In genomic region chr2:20523636-20524035, GRCm38 (mm10) we compare ENCODE assay signal across 16 mouse cellular contexts.
DNase-seq lines count a peak whose midpoint lies in the region; ATAC-seq lines count a peak whose summit lies in the region.
"Had no signal": no experiment of that assay in that cellular context is flagged by ENCODE, and none has a peak within 500 bp of the region (broad histone marks: within the 10 kb centered on the region; RNA-seq: fewer than 3 reads in every experiment).

No protein-coding gene starts in this region.

- 0 out of 2 replicates have a peak overlapping the region, but pooled peaks have one; percentile 6 for H3K27ac ChIP-seq in forebrain, embryonic 15.5 days (replicated peaks)
- no peak overlapping the region for H3K27ac ChIP-seq in forebrain, embryonic 13.5 days
- H3K27ac ChIP-seq in hindbrain, embryonic 14.5 days, result no peak overlapping the region
- no peak overlapping the region for H3K27ac ChIP-seq in hindbrain, embryonic 10.5 days
- no peak overlapping the region for H3K27ac ChIP-seq in midbrain, embryonic 11.5 days (ENCODE audit: low read depth, low read length)
- no peak overlapping the region for H3K27ac ChIP-seq in midbrain, embryonic 10.5 days (replicated peaks)
- H3K27ac ChIP-seq: embryonic facial prominence, embryonic 10.5 days; heart, embryonic 13.5 days; hindbrain, embryonic 12.5 days; hindbrain, postnatal 0 days had no signal

- DNase-seq in hindbrain, embryonic 14.5 days (ENCODE audit: low spot score), result peak; percentile 17
- DNase-seq in hindbrain, embryonic 10.5 days (ENCODE audit: low spot score), result no peak
- DNase-seq in midbrain, embryonic 11.5 days (ENCODE audit: low spot score, missing footprints), result peak; percentile 51
- DNase-seq in midbrain, embryonic 10.5 days (ENCODE audit: low spot score), result no peak
- DNase-seq: adrenal gland, adult 2 months; adrenal gland, postnatal 25 days; cerebellum, adult 9-10 months; gastrocnemius, postnatal 14 days; heart, postnatal 36 days; kidney, adult 11 months had no signal

- no peak overlapping the region for H3K9ac ChIP-seq in forebrain, embryonic 15.5 days (replicated peaks)
- H3K9ac ChIP-seq in forebrain, embryonic 13.5 days, result no peak overlapping the region
- no peak overlapping the region for H3K9ac ChIP-seq in hindbrain, embryonic 14.5 days
- no peak overlapping the region for H3K9ac ChIP-seq in midbrain, embryonic 11.5 days (ENCODE audit: low read length)
- H3K9ac ChIP-seq: heart, embryonic 13.5 days; hindbrain, embryonic 12.5 days had no signal

- no peak overlapping the region for H3K4me3 ChIP-seq in forebrain, embryonic 15.5 days
- H3K4me3 ChIP-seq in forebrain, embryonic 13.5 days, result no peak overlapping the region
- H3K4me3 ChIP-seq in hindbrain, embryonic 14.5 days (replicated peaks; ENCODE audit: low read length), result no peak overlapping the region
- no peak overlapping the region for H3K4me3 ChIP-seq in hindbrain, embryonic 10.5 days
- no peak overlapping the region for H3K4me3 ChIP-seq in midbrain, embryonic 11.5 days (ENCODE audit: low read depth, low read length)
- H3K4me3 ChIP-seq in midbrain, embryonic 10.5 days, result no peak overlapping the region
- H3K4me3 ChIP-seq: embryonic facial prominence, embryonic 10.5 days; heart, embryonic 13.5 days; hindbrain, embryonic 12.5 days had no signal

- 74% methylated on average over 3 of the region's 3 CpGs for WGBS in forebrain, embryonic 15.5 days
- 91% methylated on average over 3 of the region's 3 CpGs for WGBS in forebrain, embryonic 13.5 days
- WGBS in hindbrain, embryonic 14.5 days, result 91% methylated on average over 3 of the region's 3 CpGs
- WGBS in hindbrain, embryonic 10.5 days, result 82% methylated on average over 3 of the region's 3 CpGs
- 82% methylated on average over 3 of the region's 3 CpGs for WGBS in midbrain, embryonic 11.5 days
- WGBS in midbrain, embryonic 10.5 days, result 87% methylated on average over 3 of the region's 3 CpGs

- 0 out of 2 replicates have a peak, but pooled peaks cover 4% of the 10 kb centered on the region for H3K27me3 ChIP-seq in forebrain, embryonic 15.5 days
- H3K27me3 ChIP-seq in forebrain, embryonic 13.5 days, result no peaks in the 10 kb centered on the region
- H3K27me3 ChIP-seq in hindbrain, embryonic 14.5 days (ENCODE audit: control insufficient read depth, insufficient read depth, low read length), result peaks cover 19% of the 10 kb centered on the region; the same call in 1 of the 2 replicates
- no peaks in the 10 kb centered on the region for H3K27me3 ChIP-seq in hindbrain, embryonic 10.5 days (ENCODE audit: insufficient read depth, poor library complexity, severe bottlenecking)
- H3K27me3 ChIP-seq in midbrain, embryonic 11.5 days (ENCODE audit: control insufficient read depth, insufficient read depth, low read length), result no peaks in the 10 kb centered on the region
- peaks cover 15% of the 10 kb centered on the region for H3K27me3 ChIP-seq in midbrain, embryonic 10.5 days (ENCODE audit: low read depth, poor library complexity, severe bottlenecking)
- H3K27me3 ChIP-seq: heart, embryonic 13.5 days had no signal

- H3K36me3 ChIP-seq in forebrain, embryonic 15.5 days, result no peaks in the 10 kb centered on the region
- no peaks in the 10 kb centered on the region for H3K36me3 ChIP-seq in forebrain, embryonic 13.5 days (ENCODE audit: poor library complexity, severe bottlenecking)
- H3K36me3 ChIP-seq in hindbrain, embryonic 14.5 days (replicated peaks; ENCODE audit: control insufficient read depth, insufficient read depth), result no peaks in the 10 kb centered on the region
- H3K36me3 ChIP-seq in hindbrain, embryonic 10.5 days, result no peaks in the 10 kb centered on the region
- H3K36me3 ChIP-seq in midbrain, embryonic 11.5 days (ENCODE audit: control insufficient read depth, insufficient read depth, low read length), result no peaks in the 10 kb centered on the region
- no peaks in the 10 kb centered on the region for H3K36me3 ChIP-seq in midbrain, embryonic 10.5 days
- H3K36me3 ChIP-seq: embryonic facial prominence, embryonic 10.5 days; heart, embryonic 13.5 days; hindbrain, embryonic 12.5 days had no signal

- peaks cover 27% of the 10 kb centered on the region for H3K4me1 ChIP-seq in forebrain, embryonic 15.5 days
- H3K4me1 ChIP-seq in forebrain, embryonic 13.5 days, result peaks cover 48% of the 10 kb centered on the region
- peaks cover 14% of the 10 kb centered on the region for H3K4me1 ChIP-seq in hindbrain, embryonic 14.5 days (replicated peaks; ENCODE audit: control insufficient read depth, insufficient read depth, low read length)
- H3K4me1 ChIP-seq in hindbrain, embryonic 10.5 days (replicated peaks), result peaks cover 35% of the 10 kb centered on the region
- H3K4me1 ChIP-seq in midbrain, embryonic 11.5 days (ENCODE audit: control insufficient read depth, insufficient read depth, low read length), result peaks cover 4% of the 10 kb centered on the region; the same call in 1 of the 2 replicates
- H3K4me1 ChIP-seq in midbrain, embryonic 10.5 days, result peaks cover 41% of the 10 kb centered on the region

- H3K4me2 ChIP-seq in forebrain, embryonic 15.5 days (replicated peaks), result no peak overlapping the region
- no peak overlapping the region for H3K4me2 ChIP-seq in forebrain, embryonic 13.5 days
- H3K4me2 ChIP-seq in hindbrain, embryonic 14.5 days (replicated peaks), result no peak overlapping the region
- no peak overlapping the region for H3K4me2 ChIP-seq in midbrain, embryonic 11.5 days
- H3K4me2 ChIP-seq: heart, embryonic 13.5 days; hindbrain, embryonic 12.5 days had no signal

- no peaks in the 10 kb centered on the region for H3K9me3 ChIP-seq in forebrain, embryonic 15.5 days
- no peaks in the 10 kb centered on the region for H3K9me3 ChIP-seq in forebrain, embryonic 13.5 days (replicated peaks)
- H3K9me3 ChIP-seq in hindbrain, embryonic 14.5 days (ENCODE audit: control insufficient read depth, low read length), result no peaks in the 10 kb centered on the region
- H3K9me3 ChIP-seq in hindbrain, embryonic 10.5 days, result no peaks in the 10 kb centered on the region
- H3K9me3 ChIP-seq in midbrain, embryonic 11.5 days (ENCODE audit: control insufficient read depth, low read length), result no peaks in the 10 kb centered on the region
- no peaks in the 10 kb centered on the region for H3K9me3 ChIP-seq in midbrain, embryonic 10.5 days (replicated peaks)
- H3K9me3 ChIP-seq: embryonic facial prominence, embryonic 10.5 days; heart, embryonic 13.5 days; hindbrain, embryonic 12.5 days had no signal

- no peak for ATAC-seq in forebrain, embryonic 15.5 days (replicated peaks)
- ATAC-seq in forebrain, embryonic 13.5 days, result no peak; the same call in 1 of the 2 replicates
- ATAC-seq in hindbrain, embryonic 14.5 days (ENCODE audit: low FRiP score), result no peak
- ATAC-seq in midbrain, embryonic 11.5 days (ENCODE audit: low FRiP score), result no peak
- ATAC-seq: hindbrain, postnatal 0 days had no signal

Comparison
In these comparisons a context has a peak if more than half of its experiments do, and no peak if none do; other contexts are left out.
1. DNase-seq: peak in hindbrain, embryonic 14.5 days (single experiment) and midbrain, embryonic 11.5 days (single experiment); none in hindbrain, embryonic 10.5 days (single experiment) and midbrain, embryonic 10.5 days (single experiment).